Mouse (Mus musculus) heart, adult 10 weeks (tissue): ENCODE measurements around the gene Apaf1. TPM values are rescaled to one million over a fixed set of nuclear protein-coding genes. Genes with fewer than 3 reads are reported as not detected.

Experiments used
- polyA plus RNA-seq: library from polyadenylated mRNA; stranded (reverse); fragments of 350-450 nt; fragmentation: Illumina TruSeq; extraction: RNeasy Lipid Tissue Mini Kit (QIAGEN cat#74804); gene quantifications from one replicate; pipeline ENCODE4 v1.2.3, GENCODE M21; 2014; ENCODE audit warnings: low read depth, low replicate concordance

Gene Apaf1
- 5.6 TPM for polyA plus RNA-seq

DNA sequence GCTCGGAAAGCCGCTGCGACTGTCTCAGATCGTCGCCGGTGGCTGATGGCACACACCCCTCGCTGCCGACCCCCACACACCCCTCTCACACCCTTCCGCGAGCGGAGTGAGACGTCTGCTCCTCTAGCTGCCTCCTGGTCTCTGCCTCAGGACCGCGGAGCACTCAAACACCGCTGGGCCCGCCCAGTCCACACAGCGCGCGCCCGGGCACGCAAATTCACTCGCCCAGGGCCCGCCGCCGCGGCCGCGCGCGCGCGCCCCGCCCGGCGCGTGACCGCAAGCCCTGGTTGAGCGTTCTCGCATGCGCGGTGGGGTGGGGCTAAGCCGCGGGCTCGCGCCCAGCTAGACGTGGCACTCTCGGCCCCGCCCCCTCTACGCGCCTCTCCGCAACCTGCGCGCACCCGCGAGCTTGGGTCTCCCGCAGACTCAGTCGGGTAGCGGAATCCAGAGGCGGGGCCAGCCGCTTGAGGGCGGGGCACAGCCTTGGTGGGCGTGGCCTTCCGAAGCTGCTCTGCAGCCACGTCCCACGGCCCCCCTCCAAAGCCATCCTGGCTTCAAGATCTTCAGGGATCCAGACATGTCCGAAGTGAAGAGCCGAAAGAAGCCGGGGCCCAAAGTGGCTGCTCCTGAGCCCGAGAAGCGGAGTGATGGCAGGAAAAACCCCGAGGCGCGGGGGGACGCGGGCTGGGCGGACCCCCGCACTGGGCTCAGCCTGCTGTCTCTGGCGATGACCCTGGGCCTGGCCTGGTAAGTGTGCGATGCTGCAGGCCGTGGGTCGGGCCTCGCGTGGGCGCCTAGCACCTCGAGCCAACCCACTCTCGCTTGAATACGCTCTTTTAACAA lies at the start of gene Apaf1, which contains the start of gene Ikbip:
Gene Apaf1, minus strand, starts transcription at position 221 of the 843 bp plus-strand sequence.
Gene Ikbip, plus strand, starts transcription at position 391 of the 843 bp plus-strand sequence.

DNA sequence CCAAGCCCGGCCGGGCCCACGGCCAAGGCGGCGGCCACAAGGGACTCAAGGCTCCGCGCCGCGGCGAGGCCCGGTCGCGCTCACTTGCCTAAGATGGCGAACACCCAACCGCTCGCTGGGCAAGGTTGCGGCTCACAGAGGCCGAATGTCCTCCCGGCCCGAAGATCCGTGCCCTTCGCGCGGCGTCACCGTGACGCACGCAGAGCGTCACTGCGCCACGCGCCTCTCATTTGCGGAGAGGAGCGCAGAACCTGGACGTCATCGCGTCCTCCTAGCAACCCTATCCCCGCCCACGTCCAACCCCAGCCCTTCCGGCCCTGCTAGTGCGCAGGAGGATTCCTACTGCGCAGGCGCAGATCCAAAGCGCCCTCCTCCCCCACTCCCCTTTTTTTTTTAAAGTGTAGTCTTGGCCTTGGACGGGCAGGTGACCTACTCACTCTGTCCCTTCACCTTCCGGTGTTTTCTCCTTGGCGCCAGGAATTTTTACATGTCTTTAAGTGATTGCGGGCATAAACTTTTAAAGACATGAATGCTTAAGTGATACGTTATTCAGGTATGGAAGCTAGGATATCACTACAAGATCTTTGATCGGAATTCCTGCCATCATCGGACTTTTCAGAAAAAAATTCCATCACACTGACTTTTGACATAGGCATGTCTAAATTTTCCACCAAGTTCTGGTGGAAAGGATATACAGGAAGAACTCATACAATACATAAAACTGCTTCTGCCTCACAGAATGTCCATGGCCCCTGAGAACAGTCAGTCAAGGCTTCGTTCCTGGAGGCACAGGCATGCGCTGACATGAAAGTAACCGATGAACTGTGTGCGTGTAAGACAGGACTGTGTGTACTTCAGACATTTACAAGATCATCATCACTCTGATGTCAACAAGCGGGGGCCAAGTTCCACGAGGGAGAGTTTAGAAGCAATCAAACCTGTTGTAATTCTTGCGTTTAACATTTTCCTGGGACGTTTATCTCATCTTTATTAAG lies 41.6 kb upstream of the Apaf1 start, which contains the start of gene Slc25a3:
Gene Slc25a3, minus strand, starts transcription at position 232 of the 995 bp plus-strand sequence.

Other genes with a start within 250 kb of the Apaf1 start
- gene Ikbip, start 170 bp upstream of the Apaf1 start, polyA plus RNA-seq = 25.1 TPM
- gene Slc25a3, start 41.3 kb upstream of the Apaf1 start, polyA plus RNA-seq = 2,202 TPM
- gene Tmpo, start 98.5 kb upstream of the Apaf1 start, polyA plus RNA-seq = 42.7 TPM